Mouse (Mus musculus) limb, embryonic 13.5 days (tissue): Measurements from ENCODE around the gene Irf1. TPM values are rescaled to one million over a fixed set of nuclear protein-coding genes. Genes with fewer than 3 reads are reported as not detected.

Experiments used
- ATAC-seq: fragments of 200-750 bp; cut with Nextera tagmentation; 2 replicates; pipeline ENCODE4 v1.8.0; 2017; ENCODE audit warnings: low read depth, moderate number of reproducible peaks, moderate TSS enrichment; ENCODE audit not compliant: low FRiP score
- H3K27ac ChIP-seq: fragments of 300-500 bp; sonication (generic); 2 replicates; pipeline ENCODE4 v1.5.1; 2015; ENCODE audit warnings: inconsistent platforms, mild to moderate bottlenecking, moderate library complexity
- H3K27me3 ChIP-seq: fragments of 300-500 bp; sonication (generic); 2 replicates; pipeline ENCODE4 v1.6.1; 2015; ENCODE audit warnings: mild to moderate bottlenecking, inconsistent platforms
- H3K36me3 ChIP-seq: fragments of 300-500 bp; sonication (generic); 2 replicates; pipeline ENCODE4 v1.6.1; 2015; ENCODE audit warnings: inconsistent platforms, mild to moderate bottlenecking, moderate library complexity
- H3K4me1 ChIP-seq: fragments of 300-500 bp; sonication (generic); 2 replicates; pipeline ENCODE4 v1.6.1; 2015; ENCODE audit warnings: inconsistent platforms
- H3K4me2 ChIP-seq: fragments of 300-500 bp; sonication (generic); replicated peaks from 2 replicates; pipeline ENCODE4 v1.6.1; 2015; ENCODE audit warnings: inconsistent platforms, mild to moderate bottlenecking, moderate library complexity
- H3K4me3 ChIP-seq: fragments of 300-500 bp; sonication (generic); 2 replicates; pipeline ENCODE4 v1.5.1; 2015; ENCODE audit warnings: moderate library complexity, mild to moderate bottlenecking, inconsistent platforms
- H3K9ac ChIP-seq: fragments of 300-500 bp; sonication (generic); 2 replicates; pipeline ENCODE4 v1.6.1; 2015; ENCODE audit warnings: mild to moderate bottlenecking, inconsistent platforms
- H3K9me3 ChIP-seq: fragments of 300-500 bp; sonication (generic); 2 replicates; pipeline ENCODE4 v1.6.1; 2016; ENCODE audit warnings: inconsistent platforms
- WGBS: fragments of 180-500 bp; shearing (Covaris S2); methylation state at CpG from one replicate; pipeline ENCODE4 v1.1.7; 2015; 5-methylcytosine and 5-hydroxymethylcytosine counted together
- microRNA-seq: library from miRNA; unstranded; fragments of <30 nt; microRNA quantifications from one replicate; pipeline ENCODE4, GENCODE M21; 2016
- polyA plus RNA-seq: library from polyadenylated mRNA; unstranded; fragments of >200 nt; fragmentation: Nextera tagmentation; extraction: Ambion mirVana; gene quantifications from 2 replicates; pipeline ENCODE4 v1.2.1, GENCODE M21; 2015

The Irf1 gene
- polyA plus RNA-seq, 1 experiment from 2014 or later, result 10.1 TPM

GRCm38 (mm10) chr11:53821230-53821944, 51.6 kb downstream of the Irf1 start:
- ATAC-seq, result no peak
- no peak overlapping the region for H3K4me2 ChIP-seq
- H3K27me3 ChIP-seq, result no peaks in the 10 kb centered on the region
- H3K4me1 ChIP-seq, result no peaks in the 10 kb centered on the region
- no peak overlapping the region for H3K27ac ChIP-seq
- no peaks in the 10 kb centered on the region for H3K9me3 ChIP-seq
- WGBS, result 82% methylated on average over 11 of the region's 11 CpGs
- no peak overlapping the region for H3K4me3 ChIP-seq
- no peaks in the 10 kb centered on the region for H3K36me3 ChIP-seq
- no peak overlapping the region for H3K9ac ChIP-seq

- no peaks in the 10 kb centered on the region for H3K36me3 ChIP-seq
- no peak overlapping the region for H3K27ac ChIP-seq
- WGBS, result 95% methylated on average over 3 of the region's 3 CpGs
- H3K9ac ChIP-seq, result no peak overlapping the region
- no peaks in the 10 kb centered on the region for H3K27me3 ChIP-seq
- no peaks in the 10 kb centered on the region for H3K4me1 ChIP-seq
- H3K4me2 ChIP-seq, result no peak overlapping the region
- H3K4me3 ChIP-seq, result no peak overlapping the region
- no peaks in the 10 kb centered on the region for H3K9me3 ChIP-seq
- ATAC-seq, result no peak
Measured at GRCm38 (mm10) chr11:53821945-53822338, 52.1 kb downstream of the Irf1 start.

- H3K9ac ChIP-seq, result no peak overlapping the region
- H3K27ac ChIP-seq, result no peak overlapping the region
- ATAC-seq, result no peak
- H3K4me1 ChIP-seq, result no peaks in the 10 kb centered on the region
- WGBS, result 80% methylated on average over 4 of the region's 4 CpGs
- H3K27me3 ChIP-seq, result no peaks in the 10 kb centered on the region
- peaks cover 8% of the 10 kb centered on the region; the same call in 1 of the 2 replicates for H3K9me3 ChIP-seq
- H3K4me3 ChIP-seq, result no peak overlapping the region
- no peak overlapping the region for H3K4me2 ChIP-seq
- H3K36me3 ChIP-seq, result no peaks in the 10 kb centered on the region
Measured at GRCm38 (mm10) chr11:53825409-53825808, 55.6 kb downstream of the Irf1 start.

Small RNA genes within 50 kb of the gene (microRNA-seq; reads per million reads assigned to microRNA genes)
- not detected for gene Mir7671

Other genes with a start within 250 kb of the Irf1 start
- gene Kif3a, start 202.6 kb upstream of the Irf1 start, polyA plus RNA-seq, result 105 and 112 TPM in 2 replicates
- 1.9 and 2.2 TPM in 2 replicates for gene Il4, start 151.3 kb upstream of the Irf1 start, polyA plus RNA-seq
- gene Il13, start 135.3 kb upstream of the Irf1 start, polyA plus RNA-seq, result 0.15 TPM in 2 replicates
- 30.4 TPM in 2 replicates for gene Rad50, start 62.7 kb upstream of the Irf1 start, polyA plus RNA-seq
- not detected in 2 replicates for gene Il5, start 49.2 kb upstream of the Irf1 start, polyA plus RNA-seq
- gene Gm17334, start 3.2 kb downstream of the Irf1 start, polyA plus RNA-seq, result 0.22 TPM in 1 of 2 replicates, not detected in the other
- gene Gm12216, start 89.2 kb downstream of the Irf1 start, polyA plus RNA-seq, result 0.56 TPM in 1 of 2 replicates, not detected in the other
- 7.0 and 7.3 TPM in 2 replicates for gene Slc22a5, start 121.6 kb downstream of the Irf1 start, polyA plus RNA-seq
- gene Slc22a21, start 210.3 kb downstream of the Irf1 start, polyA plus RNA-seq, result 4.9 and 5.1 TPM in 2 replicates